Mouse (Mus musculus): ENCODE results near the gene Slc9a2.

DNA sequence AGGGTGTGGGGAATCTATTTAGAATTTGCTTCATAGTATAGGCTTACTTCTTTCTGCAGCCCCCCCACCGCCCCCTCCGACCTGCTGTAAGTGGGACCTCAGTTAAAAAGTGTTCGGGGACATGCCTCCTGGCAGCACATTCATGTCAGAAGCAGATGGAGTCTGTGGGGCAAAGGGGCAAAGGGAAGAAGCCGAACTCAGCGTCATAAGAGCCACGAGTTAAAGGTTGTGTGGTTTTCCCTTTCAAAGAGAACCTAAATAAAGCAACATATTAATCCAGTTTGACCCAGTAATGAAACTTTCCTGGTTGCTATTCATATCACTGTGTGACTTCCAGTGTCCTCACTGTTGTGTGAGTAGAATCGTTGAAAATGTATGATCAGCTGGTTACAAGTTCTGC lies 47.0 kb downstream of the Slc9a2 start:
- TF ChIP-seq CTCF (IDR thresholded peaks at IDR 0.05; ENCODE audit: control insufficient read depth, insufficient read depth, insufficient read length) (no peak), MAX (IDR thresholded peaks at IDR 0.05) (no peak)

Measured in C2C12 (cell line).